Mouse (Mus musculus) lung, embryonic 15.5 days (tissue): ENCODE measurements around the gene Ndufb5. TPM values are rescaled to one million over a fixed set of nuclear protein-coding genes. Genes with fewer than 3 reads are reported as not detected.
A peak's percentile ranks its signal among the peaks of the same experiment; 100 is the strongest.
"Not testable (repeated sequence)": the region's sequence is repeated elsewhere in the genome, so short reads cannot be mapped to it uniquely, and the experiment has no call there.

Experiments
- ATAC-seq: fragments of 200-750 bp; cut with Nextera tagmentation; 2 replicates; pipeline ENCODE4 v1.8.0; 2017; ENCODE audit warnings: moderate number of reproducible peaks, borderline replicate concordance; ENCODE audit not compliant: low FRiP score, low TSS enrichment; ENCODE audit errors: extremely low read depth
- H3K27ac ChIP-seq: fragments of 300-500 bp; sonication (generic); 2 replicates; pipeline ENCODE4 v1.5.1; 2015; ENCODE audit warnings: moderate library complexity, mild to moderate bottlenecking, inconsistent platforms
- H3K27me3 ChIP-seq: fragments of 300-500 bp; sonication (generic); 2 replicates; pipeline ENCODE4 v1.6.1; 2015; ENCODE audit warnings: inconsistent platforms
- H3K36me3 ChIP-seq: fragments of 300-500 bp; sonication (generic); 2 replicates; pipeline ENCODE4 v1.6.1; 2015; ENCODE audit warnings: inconsistent platforms
- H3K4me1 ChIP-seq: fragments of 300-500 bp; sonication (generic); 2 replicates; pipeline ENCODE4 v1.6.1; 2015; ENCODE audit warnings: inconsistent platforms
- H3K4me2 ChIP-seq: fragments of 300-500 bp; sonication (generic); 2 replicates; pipeline ENCODE4 v1.6.1; 2015; ENCODE audit warnings: inconsistent platforms, mild to moderate bottlenecking, moderate library complexity
- H3K4me3 ChIP-seq: fragments of 300-500 bp; sonication (generic); 2 replicates; pipeline ENCODE4 v1.5.1; 2015; ENCODE audit warnings: mild to moderate bottlenecking, inconsistent platforms
- H3K9ac ChIP-seq: fragments of 300-500 bp; sonication (generic); 2 replicates; pipeline ENCODE4 v1.6.1; 2015; ENCODE audit warnings: inconsistent platforms
- H3K9me3 ChIP-seq: fragments of 300-500 bp; sonication (generic); 2 replicates; pipeline ENCODE4 v1.6.1; 2016; ENCODE audit warnings: inconsistent platforms
- WGBS: fragments of 180-500 bp; shearing (Covaris S2); methylation state at CpG from one replicate; pipeline ENCODE4 v1.1.7; 2015; 5-methylcytosine and 5-hydroxymethylcytosine counted together
- polyA plus RNA-seq: library from polyadenylated mRNA; unstranded; fragments of >200 nt; fragmentation: Nextera tagmentation; extraction: Ambion mirVana; gene quantifications from 2 replicates; pipeline ENCODE4 v1.2.1, GENCODE M21; 2015

Ndufb5 gene
- 291 and 306 TPM in 2 replicates for polyA plus RNA-seq

- ATAC-seq = peak; percentile 97
- H3K9me3 ChIP-seq = no peaks in the 10 kb centered on the region
- peak within 1 kb of the TSS; percentile 93 for H3K4me3 ChIP-seq
- H3K9ac ChIP-seq = peak within 1 kb of the TSS; percentile 74
- H3K27ac ChIP-seq = peak within 1 kb of the TSS; percentile 73
- H3K36me3 ChIP-seq = peaks cover 13% of the 10 kb centered on the region
- H3K4me2 ChIP-seq = peak within 1 kb of the TSS; percentile 69
- H3K4me1 ChIP-seq = peaks cover 20% of the 10 kb centered on the region
- WGBS = under 1% methylated on average over 62 of the region's 62 CpGs
- no peaks in the 10 kb centered on the region for H3K27me3 ChIP-seq
These were observed at the start of gene Ndufb5 for GRCm38 (mm10) chr3:32736244-32737171. Gene Ndufb5, plus strand, starts transcription at chr3:32736990.

- no peak overlapping the region for H3K4me3 ChIP-seq
- no peaks in the 10 kb centered on the region for H3K36me3 ChIP-seq
- H3K4me1 ChIP-seq = no peaks in the 10 kb centered on the region
- no peak overlapping the region for H3K9ac ChIP-seq
- no peaks in the 10 kb centered on the region for H3K9me3 ChIP-seq
- H3K27ac ChIP-seq = no peak overlapping the region
- no peaks in the 10 kb centered on the region for H3K27me3 ChIP-seq
- no peak overlapping the region for H3K4me2 ChIP-seq
- ATAC-seq = no peak
- WGBS = 59% methylated on average over 4 of the region's 4 CpGs
These were observed 49.6 kb upstream of the Ndufb5 start for GRCm38 (mm10) chr3:32687156-32687555.

- WGBS = 56% methylated on average over 9 of the region's 9 CpGs
These were observed 47.2 kb upstream of the Ndufb5 start for GRCm38 (mm10) chr3:32689567-32689999.

GRCm38 (mm10) chr3:32690008-32690407 is 46.8 kb upstream of the Ndufb5 start:
- Histone ChIP-seq H3K27me3 (no peaks in the 10 kb centered on the region), H3K4me1 (no peaks in the 10 kb centered on the region), H3K36me3 (no peaks in the 10 kb centered on the region), H3K4me2 (no peak overlapping the region), H3K27ac (no peak overlapping the region), H3K9ac (no peak overlapping the region), H3K9me3 (no peaks in the 10 kb centered on the region), H3K4me3 (no peak overlapping the region)
- no peak for ATAC-seq
- 86% methylated on average over 3 of the region's 3 CpGs for WGBS

More at GRCm38 (mm10) chr3:32689567-32689999, 47.2 kb upstream of the Ndufb5 start:
- Histone ChIP-seq H3K9me3 (no peaks in the 10 kb centered on the region), H3K4me3 (no peak overlapping the region), H3K27ac (no peak overlapping the region), H3K36me3 (no peaks in the 10 kb centered on the region), H3K4me1 (no peaks in the 10 kb centered on the region), H3K9ac (no peak overlapping the region), H3K4me2 (no peak overlapping the region), H3K27me3 (no peaks in the 10 kb centered on the region)
- ATAC-seq = no peak

GRCm38 (mm10) chr3:32690901-32691300 is 45.9 kb upstream of the Ndufb5 start:
- Histone ChIP-seq H3K27me3 (no peaks in the 10 kb centered on the region), H3K36me3 (no peaks in the 10 kb centered on the region), H3K27ac (no peak overlapping the region), H3K4me2 (no peak overlapping the region), H3K9me3 (no peaks in the 10 kb centered on the region), H3K9ac (no peak overlapping the region), H3K4me3 (no peak overlapping the region), H3K4me1 (no peaks in the 10 kb centered on the region)
- ATAC-seq = no peak
- WGBS = 63% methylated on average over 1 of the region's 1 CpGs

- Histone ChIP-seq H3K4me3 (no peak overlapping the region), H3K9me3 (no peaks in the 10 kb centered on the region), H3K27me3 (no peaks in the 10 kb centered on the region), H3K4me2 (no peak overlapping the region), H3K27ac (no peak overlapping the region), H3K4me1 (no peaks in the 10 kb centered on the region), H3K9ac (no peak overlapping the region), H3K36me3 (no peaks in the 10 kb centered on the region)
- WGBS = 56% methylated on average over 5 of the region's 5 CpGs
- ATAC-seq = no peak
These were observed 44.9 kb upstream of the Ndufb5 start for GRCm38 (mm10) chr3:32691841-32692240.

GRCm38 (mm10) chr3:32694211-32694610 is 42.6 kb upstream of the Ndufb5 start:
- Histone ChIP-seq H3K9ac (no peak overlapping the region), H3K4me3 (no peak overlapping the region), H3K9me3 (no peaks in the 10 kb centered on the region), H3K36me3 (no peaks in the 10 kb centered on the region), H3K4me2 (no peak overlapping the region), H3K4me1 (no peaks in the 10 kb centered on the region), H3K27me3 (no peaks in the 10 kb centered on the region), H3K27ac (no peak overlapping the region)
- 64% methylated on average over 5 of the region's 5 CpGs for WGBS
- ATAC-seq = no peak

- ATAC-seq = peak; percentile 47; the same call in 1 of the 2 replicates
- WGBS = 51% methylated on average over 12 of the region's 12 CpGs
- peak overlapping the region; percentile 39; the same call in 1 of the 2 replicates for H3K4me2 ChIP-seq
These were observed 41.8 kb upstream of the Ndufb5 start for GRCm38 (mm10) chr3:32694737-32695582.

GRCm38 (mm10) chr3:32695583-32695980 is 41.2 kb upstream of the Ndufb5 start:
- 81% methylated on average over 4 of the region's 4 CpGs for WGBS
- Histone ChIP-seq H3K9me3 (no peaks in the 10 kb centered on the region), H3K4me2 (no peak overlapping the region), H3K27ac (no peak overlapping the region), H3K9ac (no peak overlapping the region), H3K36me3 (no peaks in the 10 kb centered on the region), H3K27me3 (no peaks in the 10 kb centered on the region), H3K4me1 (no peaks in the 10 kb centered on the region), H3K4me3 (no peak overlapping the region)
- ATAC-seq = no peak

More at GRCm38 (mm10) chr3:32694737-32695582, 41.8 kb upstream of the Ndufb5 start:
- H3K36me3 ChIP-seq = no peaks in the 10 kb centered on the region
- no peak overlapping the region for H3K4me3 ChIP-seq
- H3K9ac ChIP-seq = no peak overlapping the region
- no peaks in the 10 kb centered on the region for H3K9me3 ChIP-seq
- no peaks in the 10 kb centered on the region for H3K4me1 ChIP-seq
- no peaks in the 10 kb centered on the region for H3K27me3 ChIP-seq
- peak overlapping the region; percentile 42; the same call in 1 of the 2 replicates for H3K27ac ChIP-seq

GRCm38 (mm10) chr3:32698228-32698863 is 38.4 kb upstream of the Ndufb5 start:
- Histone ChIP-seq H3K4me2 (no peak overlapping the region), H3K9ac (no peak overlapping the region), H3K9me3 (no peaks in the 10 kb centered on the region), H3K4me1 (no peaks in the 10 kb centered on the region), H3K4me3 (no peak overlapping the region), H3K27ac (no peak overlapping the region), H3K27me3 (no peaks in the 10 kb centered on the region), H3K36me3 (no peaks in the 10 kb centered on the region)
- peak; percentile 69; the same call in 1 of the 2 replicates for ATAC-seq
- WGBS = 27% methylated on average over 7 of the region's 7 CpGs

- not testable (repeated sequence) for H3K9ac ChIP-seq, H3K9me3 ChIP-seq, H3K4me2 ChIP-seq, H3K36me3 ChIP-seq, H3K4me3 ChIP-seq, ATAC-seq, H3K4me1 ChIP-seq, H3K27ac ChIP-seq, H3K27me3 ChIP-seq
- WGBS = 90% methylated on average over 6 of the region's 6 CpGs
These were observed 32.8 kb upstream of the Ndufb5 start for GRCm38 (mm10) chr3:32704021-32704420.
